Mouse (Mus musculus): ENCODE measurements around the gene 2410137M14Rik.
"Not testable (repeated sequence)": the region's sequence is repeated elsewhere in the genome, so short reads cannot be mapped to it uniquely, and the experiment has no call there.

The 2410137M14Rik gene

DNA sequence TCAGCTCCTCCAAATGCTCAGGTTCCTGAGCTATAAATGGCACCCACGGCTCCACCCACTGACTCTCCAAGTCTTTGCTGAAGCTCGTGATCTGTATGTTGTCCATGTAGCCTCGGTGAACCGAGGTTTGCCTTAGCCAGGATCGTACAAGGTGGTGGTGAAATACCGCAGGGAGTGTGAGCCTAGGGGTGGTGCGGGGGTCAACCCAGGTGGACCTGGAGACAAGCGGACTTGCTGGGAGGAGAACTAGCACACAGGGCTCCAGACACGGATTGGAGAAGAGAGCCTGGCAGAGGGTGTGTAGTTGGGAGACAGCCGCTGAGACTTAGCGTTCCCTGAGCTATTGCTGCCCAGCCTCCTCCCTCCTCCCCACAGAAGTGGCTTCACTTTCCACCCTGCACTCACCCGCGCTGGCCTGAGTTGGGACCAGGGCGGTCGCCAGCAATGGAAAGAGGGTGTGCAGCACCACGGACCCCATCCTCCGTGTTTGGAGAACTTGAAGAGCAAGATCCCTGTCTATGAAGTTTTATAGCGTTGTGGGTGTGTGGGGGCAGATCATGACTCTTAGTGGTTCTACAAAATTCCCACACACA lies at the start of gene 2410137M14Rik:
Gene 2410137M14Rik (minus strand): TSS at position 17 of the 593 bp plus-strand sequence.
- no peak for DNase-seq

DNA sequence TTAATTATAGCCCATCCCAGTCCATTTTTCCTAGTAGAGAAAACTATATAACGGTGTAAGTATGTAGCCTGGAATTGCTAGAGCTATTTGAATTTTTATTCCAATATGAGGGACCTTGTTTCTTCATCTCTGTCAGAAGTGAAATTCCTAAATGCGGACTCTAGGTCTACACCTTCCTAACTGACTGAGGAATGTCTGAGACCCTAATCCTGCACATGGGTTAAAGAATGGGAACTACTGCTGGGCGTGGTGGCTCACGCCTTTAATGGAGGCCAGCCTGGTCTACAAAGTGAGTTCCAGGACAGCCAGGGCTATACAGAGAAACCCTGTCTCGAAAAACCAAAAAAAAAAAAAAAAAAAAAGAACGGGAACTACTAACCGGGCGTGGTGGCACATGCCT lies 48.1 kb upstream of the 2410137M14Rik start:
- DNase-seq: peak; percentile 14

GRCm38 (mm10) chr17:37028683-37029120 lies 47.7 kb upstream of the 2410137M14Rik start:
- peak; percentile 95 for DNase-seq

DNA sequence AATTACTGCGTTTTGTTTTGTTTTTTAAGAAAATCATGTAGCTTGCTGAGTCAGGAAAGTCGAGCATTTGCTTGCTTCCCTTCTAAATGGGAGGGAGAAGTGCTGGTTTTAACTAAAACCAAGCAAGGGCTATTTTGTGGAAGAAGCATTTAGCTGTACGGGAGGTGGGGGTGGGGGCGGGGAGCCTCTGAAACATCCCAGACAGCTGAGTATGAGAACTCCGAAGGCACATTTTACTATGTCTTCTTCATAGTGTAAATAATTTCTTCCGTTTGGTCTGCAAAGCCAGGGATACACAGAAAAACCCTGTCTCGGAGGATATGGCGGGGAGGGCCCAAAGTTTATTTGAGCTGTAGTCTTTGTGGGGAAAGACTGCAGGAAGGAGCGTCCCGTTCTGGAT lies 47.2 kb upstream of the 2410137M14Rik start:
- DNase-seq: no peak

- peak; percentile 14 for DNase-seq
These were observed 46.4 kb upstream of the 2410137M14Rik start for GRCm38 (mm10) chr17:37027486-37027885.

DNA sequence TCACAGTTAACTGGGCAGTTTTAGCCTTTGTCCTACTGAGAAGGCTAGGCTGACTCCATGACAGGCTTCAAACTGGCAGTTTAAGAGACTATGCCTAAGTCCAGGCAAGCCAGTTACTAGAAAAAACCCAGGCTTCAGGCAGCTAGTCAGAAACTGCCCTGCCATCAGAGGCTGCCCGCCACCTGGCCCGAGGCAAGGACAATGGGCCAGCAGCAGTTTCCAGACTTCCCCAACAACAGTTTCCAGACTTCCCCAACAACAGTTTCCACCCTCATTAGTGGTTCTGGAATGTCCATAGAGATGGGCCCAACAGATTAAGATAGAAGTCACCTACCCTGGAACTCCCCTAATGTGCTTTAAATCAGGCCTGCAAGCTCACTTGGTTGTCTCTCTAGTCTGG lies 45.4 kb upstream of the 2410137M14Rik start:
- DNase-seq: no peak

- peak; percentile 21 for DNase-seq
These were observed 41.9 kb upstream of the 2410137M14Rik start, which contains the start of gene Mog for GRCm38 (mm10) chr17:37022628-37023576. TSS of gene Mog (minus strand) at chr17:37023398.

DNA sequence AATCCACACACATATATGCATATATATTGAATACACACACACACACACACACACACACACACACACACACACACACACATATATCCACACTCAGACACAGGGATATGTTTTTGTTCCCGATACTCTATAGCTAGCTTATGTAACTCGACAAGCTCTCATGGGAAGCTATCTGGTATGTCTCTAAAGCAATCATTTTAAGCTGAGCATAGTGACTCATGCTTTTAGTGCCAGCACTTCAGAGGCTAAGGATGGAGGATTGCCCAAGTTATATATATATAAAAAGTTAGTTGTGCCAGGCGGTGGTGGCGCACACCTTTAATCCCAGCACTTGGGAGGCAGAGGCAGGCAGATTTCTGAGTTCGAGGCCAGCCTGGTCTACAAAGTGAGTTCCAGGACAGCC lies 38.2 kb upstream of the 2410137M14Rik start:
- DNase-seq: not testable (repeated sequence)

GRCm38 (mm10) chr17:37018328-37018727 lies 37.3 kb upstream of the 2410137M14Rik start:
- no peak for DNase-seq

GRCm38 (mm10) chr17:37016333-37016732 lies 35.3 kb upstream of the 2410137M14Rik start:
- no peak for DNase-seq

DNA sequence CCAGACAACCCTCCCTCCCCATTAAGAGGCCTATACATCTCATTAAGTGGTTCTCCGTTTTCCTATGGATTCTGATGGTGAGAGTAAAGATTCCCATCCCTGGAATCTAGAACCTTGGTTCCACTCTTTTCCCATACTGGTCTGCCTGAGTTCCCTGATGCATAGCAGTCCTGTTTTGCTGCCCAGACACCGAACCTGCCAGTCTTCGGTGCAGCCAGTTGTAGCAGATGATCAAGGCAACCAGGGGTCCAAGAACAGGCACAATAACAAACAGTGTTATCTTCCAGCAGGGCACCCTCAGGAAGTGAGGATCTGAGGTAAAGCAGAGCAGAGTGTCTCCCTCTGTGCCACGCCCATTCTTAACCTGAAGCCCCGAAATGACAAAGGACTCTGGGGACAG lies 31.1 kb upstream of the 2410137M14Rik start:
- no peak for DNase-seq

DNA sequence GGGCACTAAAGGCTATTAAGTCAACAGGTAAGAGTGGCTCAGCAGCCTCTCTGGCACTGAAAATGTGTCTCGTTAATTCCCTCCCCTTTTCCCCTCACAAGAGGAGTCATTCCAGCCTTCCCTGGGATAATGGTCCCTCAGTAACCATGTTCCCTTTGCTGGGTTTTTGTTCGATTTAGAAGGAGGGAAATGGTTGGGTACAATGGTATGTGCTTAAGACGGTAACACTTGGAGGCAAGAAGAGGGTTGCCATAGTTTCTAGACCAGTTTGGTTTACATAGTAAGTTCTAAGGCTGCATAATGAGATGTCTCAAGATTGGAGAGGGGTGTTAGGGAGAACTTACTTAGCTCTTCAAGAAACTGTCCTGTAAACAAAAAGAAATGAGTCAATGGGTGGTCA lies 30.7 kb upstream of the 2410137M14Rik start:
- no peak for DNase-seq

GRCm38 (mm10) chr17:37009460-37010042 lies 28.5 kb upstream of the 2410137M14Rik start:
- no peak for DNase-seq

DNA sequence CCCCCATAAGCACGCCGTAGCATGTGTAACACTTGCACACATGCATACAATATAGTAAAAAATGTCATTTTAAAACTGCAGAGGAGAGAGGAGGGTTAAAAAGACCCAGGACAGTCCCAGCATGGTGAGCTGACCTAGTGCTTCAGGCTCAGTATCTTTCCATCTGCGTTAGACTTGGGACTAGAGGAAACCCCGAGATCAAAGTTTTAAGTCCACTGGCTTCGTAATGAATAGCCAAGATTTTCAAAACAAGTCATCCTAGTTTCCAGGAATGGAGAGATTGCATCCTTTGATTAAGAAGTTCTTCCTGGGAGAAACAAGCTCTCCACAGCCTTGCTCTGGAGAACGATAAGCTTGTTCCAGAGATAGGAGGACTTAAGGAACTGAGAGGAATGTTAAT lies 27.1 kb upstream of the 2410137M14Rik start:
- DNase-seq: no peak

GRCm38 (mm10) chr17:37003366-37003765 lies 22.3 kb upstream of the 2410137M14Rik start:
- no peak for DNase-seq

DNA sequence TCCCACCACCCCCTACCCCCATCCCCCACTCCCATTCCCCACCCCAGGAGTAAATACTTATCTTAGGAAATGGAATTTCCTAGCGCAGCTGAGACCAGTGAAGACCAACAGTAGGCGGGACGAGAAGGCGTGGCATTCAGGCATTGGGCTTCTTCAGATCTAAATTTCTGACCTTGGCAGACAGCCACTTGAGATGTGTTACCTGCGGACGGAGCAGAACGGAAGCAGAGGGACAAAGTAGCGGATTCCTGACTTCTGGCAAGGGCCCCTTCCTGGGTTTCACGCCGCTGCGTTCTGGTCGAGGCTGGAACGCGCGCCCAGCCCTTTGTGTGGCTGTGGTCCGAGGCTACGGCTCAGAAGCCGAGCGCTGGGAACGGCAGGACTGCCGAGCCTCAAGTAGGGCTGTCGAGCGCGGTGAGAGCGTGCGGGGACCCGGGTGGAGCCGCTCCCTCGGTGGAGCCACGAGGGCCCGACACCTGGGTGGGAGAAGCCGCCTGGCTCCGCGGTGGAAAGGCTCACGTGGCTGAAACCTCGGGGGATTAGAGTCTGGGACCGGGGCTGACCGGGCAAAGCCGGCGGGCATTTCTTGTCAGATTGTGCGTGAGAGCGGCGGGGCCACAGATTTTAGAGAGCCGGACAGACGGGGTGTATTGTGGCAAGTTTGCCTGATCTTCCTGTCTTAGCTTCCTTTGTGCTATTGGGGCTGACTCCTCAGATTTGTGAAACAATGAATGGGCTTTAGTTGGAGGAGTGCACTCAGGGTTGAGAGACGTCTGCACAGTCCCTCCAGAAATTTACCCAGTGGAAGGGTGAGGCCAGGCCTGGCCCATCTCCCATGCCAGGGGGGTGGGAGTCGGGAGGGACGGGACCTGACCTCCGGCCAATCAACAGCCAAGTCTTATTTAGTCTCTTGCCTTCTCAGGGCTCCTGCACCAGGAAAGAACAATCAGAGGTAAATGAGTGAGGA lies 21.6 kb upstream of the 2410137M14Rik start:
- DNase-seq: peak; percentile 18

GRCm38 (mm10) chr17:37000863-37001262 lies 19.8 kb upstream of the 2410137M14Rik start, which contains the start of gene Zfp57:
TSS of gene Zfp57 (plus strand) at chr17:37001163.
- no peak for DNase-seq

DNA sequence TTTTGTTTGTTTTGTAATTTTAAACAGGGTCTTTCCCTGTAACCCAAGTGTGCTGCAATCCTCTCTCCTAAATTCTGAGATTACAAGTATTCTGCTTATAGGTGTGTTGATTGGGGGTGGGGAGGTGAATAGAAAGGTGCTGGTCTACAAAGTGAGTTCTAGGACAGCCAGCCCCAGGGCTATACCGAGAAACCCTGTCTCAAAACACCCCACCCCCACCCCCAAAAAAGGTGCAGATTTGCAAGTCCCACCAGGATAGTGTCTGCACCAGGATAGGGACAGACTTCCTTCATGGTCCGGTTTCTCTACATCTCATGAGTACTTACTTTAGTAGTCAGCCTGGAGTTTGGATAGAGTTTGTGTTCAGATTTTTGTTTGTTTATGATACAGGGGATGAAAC lies 17.4 kb upstream of the 2410137M14Rik start:
- no peak for DNase-seq

GRCm38 (mm10) chr17:36997033-36997735 lies 16.1 kb upstream of the 2410137M14Rik start:
- DNase-seq: peak; percentile 56

DNA sequence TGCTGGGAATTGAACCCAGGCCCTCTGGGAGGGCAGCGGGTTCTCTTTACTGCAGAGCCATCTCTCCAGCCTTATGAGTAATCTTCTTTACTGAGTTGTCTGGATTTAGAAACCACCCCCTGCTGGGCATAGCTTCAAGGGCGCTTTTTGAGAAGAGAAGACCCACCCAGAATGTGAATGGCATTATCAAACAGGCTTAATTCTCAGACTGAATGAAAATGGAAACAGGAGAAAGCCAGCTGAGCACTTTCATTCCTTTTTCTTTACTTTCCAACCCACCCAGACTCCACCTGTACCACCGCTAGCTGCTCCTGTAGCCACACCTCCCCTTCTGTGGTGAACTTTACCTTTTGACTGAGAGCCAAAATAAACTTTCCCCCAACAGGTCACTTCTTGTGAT lies 14.4 kb upstream of the 2410137M14Rik start:
- DNase-seq: no peak

DNA sequence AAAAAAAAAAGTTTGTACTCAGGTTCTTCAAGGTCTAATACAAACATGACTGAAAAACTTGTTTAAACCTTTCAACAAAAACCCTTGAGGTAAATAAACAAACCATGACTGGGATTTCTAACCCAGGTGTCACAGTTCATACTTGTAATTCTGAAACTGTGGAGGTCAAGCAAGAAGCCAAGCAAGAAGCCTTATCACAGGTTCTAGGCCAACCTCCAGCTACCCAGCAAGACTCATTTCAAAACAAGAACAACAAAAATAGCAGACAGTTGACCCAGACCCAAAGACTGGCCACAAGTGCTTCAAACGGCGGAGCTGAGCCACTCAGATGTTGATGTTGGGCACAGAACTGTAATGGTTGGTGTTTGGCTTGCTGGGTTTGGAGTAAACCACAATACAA lies 13.5 kb upstream of the 2410137M14Rik start:
- DNase-seq: no peak
